ENCODE assay signal across 7 mouse cellular contexts in genomic region chr3:126998008-126998741, GRCm38 (mm10).
DNase-seq lines count a peak whose midpoint lies in the region; ATAC-seq and TF ChIP-seq lines count a peak whose summit lies in the region.

No protein-coding gene starts in this region.

- TF ChIP-seq POLR2A in brain, embryonic 14.5 days (IDR thresholded peaks at IDR 0.05; ENCODE audit: borderline replicate concordance, extremely low read depth, insufficient read depth, insufficient read length, poor library complexity, severe bottlenecking), result no peak
- no peak for TF ChIP-seq POLR2A in limb, embryonic 14.5 days (IDR thresholded peaks at IDR 0.05; ENCODE audit: borderline replicate concordance, extremely low read depth, insufficient read depth, insufficient read length)

- H3K4me2 ChIP-seq in hindbrain, embryonic 14.5 days (replicated peaks), result peak overlapping the region; percentile 46
- peak overlapping the region; percentile 56 for H3K4me2 ChIP-seq in limb, embryonic 14.5 days (replicated peaks; ENCODE audit: low read depth, low read length, severe bottlenecking)
- peak overlapping the region; percentile 23; the same call in 1 of the 2 replicates for H3K4me2 ChIP-seq in neural tube, embryonic 14.5 days (ENCODE audit: low read depth, low read length)

- H3K9me3 ChIP-seq in hindbrain, embryonic 14.5 days (ENCODE audit: control insufficient read depth, low read length), result no peaks in the 10 kb centered on the region
- no peaks in the 10 kb centered on the region for H3K9me3 ChIP-seq in limb, embryonic 14.5 days (ENCODE audit: control insufficient read depth, low read length)
- H3K9me3 ChIP-seq in neural tube, embryonic 14.5 days (ENCODE audit: control insufficient read depth, low read length), result no peaks in the 10 kb centered on the region

- peak; percentile 95 for DNase-seq in brain, embryonic 14.5 days (ENCODE audit: low read depth)
- DNase-seq in cerebellum, postnatal 25 days, result peak; percentile 81 to 82
- DNase-seq in gastrocnemius, adult 8-10 months (ENCODE audit: low spot score in 2 of 2), result peak; percentile 38 to 49
- DNase-seq in hindbrain, embryonic 14.5 days (ENCODE audit: low spot score), result peak; percentile 65
- DNase-seq in limb, embryonic 14.5 days (ENCODE audit: low spot score), result peak; percentile 87

- peak overlapping the region; percentile 22; the same call in 1 of the 2 replicates for H3K9ac ChIP-seq in hindbrain, embryonic 14.5 days
- peak overlapping the region; percentile 50 for H3K9ac ChIP-seq in limb, embryonic 14.5 days (ENCODE audit: low read depth, low read length, severe bottlenecking)
- H3K9ac ChIP-seq in neural tube, embryonic 14.5 days (replicated peaks; ENCODE audit: low read depth, low read length), result no peak overlapping the region

- peaks cover 31% of the 10 kb centered on the region for H3K4me1 ChIP-seq in hindbrain, embryonic 14.5 days (replicated peaks; ENCODE audit: control insufficient read depth, insufficient read depth, low read length)
- H3K4me1 ChIP-seq in limb, embryonic 14.5 days (ENCODE audit: control insufficient read depth, insufficient read depth, low read length), result peaks cover 13% of the 10 kb centered on the region; the same call in 1 of the 2 replicates
- peaks cover 23% of the 10 kb centered on the region for H3K4me1 ChIP-seq in neural tube, embryonic 14.5 days (ENCODE audit: control insufficient read depth, insufficient read depth, low read length)

- peak overlapping the region; percentile 70 for H3K27ac ChIP-seq in hindbrain, embryonic 14.5 days
- H3K27ac ChIP-seq in limb, embryonic 14.5 days (replicated peaks; ENCODE audit: low read depth, low read length), result peak overlapping the region; percentile 76
- H3K27ac ChIP-seq in neural tube, embryonic 14.5 days (ENCODE audit: low read depth, low read length), result peak overlapping the region; percentile 44

- no peaks in the 10 kb centered on the region for H3K27me3 ChIP-seq in hindbrain, embryonic 14.5 days (ENCODE audit: control insufficient read depth, insufficient read depth, low read length)
- no peaks in the 10 kb centered on the region for H3K27me3 ChIP-seq in limb, embryonic 14.5 days (ENCODE audit: control insufficient read depth, insufficient read depth, low read length)
- H3K27me3 ChIP-seq in neural tube, embryonic 14.5 days (ENCODE audit: control insufficient read depth, insufficient read depth, low read length), result no peaks in the 10 kb centered on the region

- peak; percentile 85 for ATAC-seq in hindbrain, embryonic 14.5 days (ENCODE audit: low FRiP score)
- ATAC-seq in limb, embryonic 14.5 days (ENCODE audit: low FRiP score, low read depth), result peak; percentile 84
- ATAC-seq in neural tube, embryonic 14.5 days (ENCODE audit: low read depth), result peak; percentile 87
- no peak for ATAC-seq in activated CD4-positive, CD25-positive, alpha-beta regulatory T cell, adult 4 months

- H3K4me3 ChIP-seq in hindbrain, embryonic 14.5 days (replicated peaks; ENCODE audit: low read length), result peak overlapping the region; percentile 11
- peak overlapping the region; percentile 29 for H3K4me3 ChIP-seq in limb, embryonic 14.5 days (replicated peaks; ENCODE audit: low read length)
- no peak overlapping the region for H3K4me3 ChIP-seq in neural tube, embryonic 14.5 days (ENCODE audit: low read depth, low read length)

- no peak for TF ChIP-seq CTCF in brain, embryonic 14.5 days (IDR thresholded peaks at IDR 0.05; ENCODE audit: borderline replicate concordance, extremely low read depth, insufficient read depth, insufficient read length)

- WGBS in hindbrain, embryonic 14.5 days, result 3% methylated on average over 12 of the region's 12 CpGs
- WGBS in limb, embryonic 14.5 days, result 9% methylated on average over 12 of the region's 12 CpGs
- 3% methylated on average over 12 of the region's 12 CpGs for WGBS in neural tube, embryonic 14.5 days

- H3K36me3 ChIP-seq in hindbrain, embryonic 14.5 days (replicated peaks; ENCODE audit: control insufficient read depth, insufficient read depth), result peaks cover 40% of the 10 kb centered on the region
- H3K36me3 ChIP-seq in limb, embryonic 14.5 days (ENCODE audit: control insufficient read depth, insufficient read depth, low read length), result no peaks in the 10 kb centered on the region; the same call in 1 of the 2 replicates
- H3K36me3 ChIP-seq in neural tube, embryonic 14.5 days (ENCODE audit: control insufficient read depth, insufficient read depth, low read length), result peaks cover 6% of the 10 kb centered on the region; the same call in 1 of the 2 replicates

Comparison
In these comparisons a context has a peak if more than half of its experiments do, and no peak if none do; other contexts are left out.
1. DNase-seq: peak in every context shown above with its lines; median percentile 95 in brain, embryonic 14.5 days; 87 in limb, embryonic 14.5 days; 82 in cerebellum, postnatal 25 days; 65 in hindbrain, embryonic 14.5 days; 44 in gastrocnemius, adult 8-10 months.